Mouse (Mus musculus): Measurements from ENCODE around the gene Ccl4.

GRCm38 (mm10) chr11:83639533-83639932, 22.9 kb upstream of the Ccl4 start:
- TF ChIP-seq CTCF (IDR thresholded peaks at IDR 0.05; ENCODE audit: low read depth, low read length) (no peak), POLR2A (IDR thresholded peaks at IDR 0.05; ENCODE audit: extremely low read depth, insufficient read depth, low read length) (no peak)

All from liver, adult 2 months (tissue).